Mouse (Mus musculus) megakaryocyte, embryonic 14.5 days (primary cell): ENCODE data around the gene 2810408A11Rik.
"Not testable (repeated sequence)": the region's sequence is repeated elsewhere in the genome, so short reads cannot be mapped to it uniquely, and the experiment has no call there.

ENCODE experiments used
- FLI1 ChIP-seq: IDR thresholded peaks from 2 replicates; pipeline ENCODE4 v1.6.1; 2012; ENCODE audit warnings: low read length, inconsistent platforms, mixed read lengths
- GATA1 ChIP-seq: IDR thresholded peaks from 3 replicates; pipeline ENCODE4 v1.6.1; 2012; ENCODE audit warnings: mixed read lengths, low read length, inconsistent platforms, borderline replicate concordance

- TF ChIP-seq GATA1, FLI1: not testable (repeated sequence)
These were observed 37.1 kb downstream of the 2810408A11Rik start for GRCm38 (mm10) chr11:69863729-69864128.
